Mouse (Mus musculus) kidney, adult 2 months (tissue): ENCODE results near the gene Ndufaf4.

ENCODE experiments used
- CTCF ChIP-seq: fragments of 200-500 bp; conservative IDR thresholded peaks from 2 replicates; pipeline ENCODE4 v1.5.1; 2011; ENCODE audit warnings: low read depth, mild to moderate bottlenecking, control low read depth, low read length, moderate library complexity, mixed read lengths; ENCODE audit not compliant: insufficient read depth, insufficient read length
- POLR2A ChIP-seq: fragments of 200-500 bp; IDR thresholded peaks from one replicate; pipeline ENCODE4 v1.6.1; 2011; ENCODE audit warnings: low read depth, low read length, control low read depth

DNA sequence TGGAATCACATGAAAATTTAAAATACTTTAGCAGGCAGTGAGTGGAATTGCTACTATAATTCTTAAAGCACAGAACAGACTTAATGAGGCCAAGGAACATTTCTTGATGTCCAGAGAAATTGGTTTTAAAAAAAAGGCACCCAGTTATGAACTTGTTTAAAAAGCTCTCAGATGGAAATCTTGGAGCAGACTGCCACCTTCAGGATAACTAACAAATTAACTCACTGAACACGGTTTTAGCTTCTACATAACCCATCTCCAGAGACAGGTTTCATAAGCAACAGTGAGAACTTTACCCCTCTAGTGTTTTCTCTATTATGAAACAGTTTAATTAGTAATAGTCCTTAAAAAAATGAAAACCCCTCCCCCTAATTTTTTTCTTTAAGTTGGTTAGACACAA lies 1.1 kb upstream of the Ndufaf4 start:
- 0 out of 2 replicates have a peak, but pooled peaks have one; percentile 21 for TF ChIP-seq CTCF
- TF ChIP-seq POLR2A = no peak
